Mouse (Mus musculus) lung, adult 2 months (tissue): ENCODE data around the gene Kif26b. TPM values are rescaled to one million over a fixed set of nuclear protein-coding genes. Genes with fewer than 3 reads are reported as not detected.

ENCODE experiments used
- DNase-seq: peaks from one replicate; pipeline ENCODE4 v3.0.0; 2022
- H3K4me1 ChIP-seq: fragments of 200-500 bp; 2 replicates; pipeline ENCODE4 v1.6.1; 2011; ENCODE audit warnings: low read length; ENCODE audit not compliant: control insufficient read depth, insufficient read depth
- H3K4me3 ChIP-seq: fragments of 200-500 bp; replicated peaks from 2 replicates; pipeline ENCODE3; 2011; ENCODE audit warnings: low read depth, mild to moderate bottlenecking, control low read depth, low read length; ENCODE audit errors: extremely low read depth
- CTCF ChIP-seq: fragments of 200-500 bp; IDR thresholded peaks from 2 replicates; pipeline ENCODE4 v1.5.1; 2011; ENCODE audit warnings: mild to moderate bottlenecking, low read length, control low read depth; ENCODE audit not compliant: insufficient read depth
- POLR2A ChIP-seq: fragments of 200-500 bp; IDR thresholded peaks from 2 replicates; pipeline ENCODE4 v1.6.1; 2011; ENCODE audit warnings: low read depth, mild to moderate bottlenecking, control low read depth, low read length, borderline replicate concordance; ENCODE audit errors: extremely low read depth
- WGBS: fragments of 180-500 bp; shearing (Covaris S2); methylation state at CpG from one replicate; pipeline ENCODE4 v1.1.7; 2018; 5-methylcytosine and 5-hydroxymethylcytosine counted together
- polyA plus RNA-seq: library from polyadenylated mRNA; depleted of rRNA; stranded (reverse); fragments of >200 nt; gene quantifications from 2 replicates; pipeline ENCODE4 v1.2.3, GENCODE M21; 2012; rRNA removed

Gene Kif26b
- polyA plus RNA-seq, 1 experiment = 3.6 TPM

DNA sequence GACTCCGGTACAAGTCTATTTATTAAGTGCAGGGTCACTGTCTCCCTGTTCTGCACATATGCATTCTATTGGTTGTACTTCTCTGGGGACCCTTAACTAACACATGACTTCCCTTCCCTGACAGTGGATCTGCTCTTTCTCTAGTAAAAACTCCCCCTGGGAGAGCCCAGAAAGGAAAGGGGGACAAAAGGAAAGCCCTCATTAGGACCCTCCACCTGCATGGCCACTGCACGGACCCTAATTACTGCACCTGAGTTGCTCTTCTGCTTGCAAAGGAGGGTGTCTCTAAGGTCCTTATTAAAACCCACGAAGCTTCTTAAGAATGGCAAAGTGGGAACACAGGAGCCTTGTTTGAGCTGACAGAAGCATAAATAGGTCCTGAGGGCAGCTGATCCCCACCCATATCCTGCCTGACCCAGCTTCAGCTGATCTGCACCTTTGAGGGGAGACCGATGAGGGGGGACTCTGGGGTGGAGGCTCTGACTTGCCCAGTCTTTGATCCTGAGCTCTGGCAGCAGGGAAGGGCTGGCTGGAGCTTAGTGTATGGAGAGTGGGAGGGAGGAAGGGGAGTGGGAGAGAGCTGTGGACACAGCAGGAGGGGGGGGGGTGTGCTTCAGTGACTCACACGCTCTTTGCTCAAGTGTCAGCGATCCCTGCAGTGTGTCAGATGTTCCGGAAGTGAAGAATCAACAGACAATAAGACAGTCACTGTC lies 413.5 kb downstream of the Kif26b start:
- Histone ChIP-seq H3K4me3 (no peak overlapping the region), H3K4me1 (no peaks in the 10 kb centered on the region)
- TF ChIP-seq POLR2A (no peak), CTCF (no peak)
- 37% methylated on average over 7 of the region's 7 CpGs for WGBS
- DNase-seq = no peak

DNA sequence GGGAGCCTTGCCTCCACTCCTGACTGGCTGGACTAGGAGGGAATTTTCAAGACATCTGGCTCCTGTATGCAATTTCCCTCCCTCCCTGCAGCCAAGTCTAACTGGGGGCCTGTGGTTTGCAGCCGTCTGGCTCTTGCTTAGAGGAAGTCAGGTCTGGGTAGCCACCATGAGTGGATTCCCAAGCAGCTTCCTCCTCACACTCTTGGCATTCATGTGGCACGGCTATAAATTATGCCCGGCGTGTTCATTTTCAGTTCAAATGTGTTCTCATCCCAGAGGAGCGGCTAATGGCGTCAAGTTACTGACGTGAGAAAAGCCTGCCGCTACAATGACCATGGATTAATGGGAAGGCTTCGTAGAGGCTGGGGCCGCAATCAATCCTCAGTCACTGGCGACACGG lies 424.0 kb downstream of the Kif26b start:
- 76% methylated on average over 12 of the region's 12 CpGs for WGBS
- Histone ChIP-seq H3K4me3 (no peak overlapping the region), H3K4me1 (no peaks in the 10 kb centered on the region)
- no peak for DNase-seq
- TF ChIP-seq POLR2A = no peak
- no peak for TF ChIP-seq CTCF

DNA sequence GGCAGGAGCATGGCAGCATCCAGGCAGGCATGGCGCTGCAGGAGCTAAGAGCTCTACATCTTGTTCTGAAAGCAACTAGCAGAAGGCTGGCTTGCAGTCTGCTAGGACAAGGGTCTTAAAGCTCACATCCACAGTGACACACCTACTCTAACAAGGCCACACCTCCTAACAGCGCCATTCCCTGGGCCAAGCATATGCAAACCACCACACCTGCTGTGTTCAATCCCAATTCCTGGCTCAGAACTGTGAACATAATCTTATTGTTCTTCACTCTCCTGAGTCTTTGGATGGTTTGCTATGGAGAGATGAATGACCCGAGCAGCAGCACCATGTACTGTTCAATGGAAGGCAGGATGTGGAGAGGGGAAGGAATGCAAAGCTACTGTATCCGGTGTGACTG lies 429.7 kb downstream of the Kif26b start:
- no peak for DNase-seq
- no peaks in the 10 kb centered on the region for H3K4me1 ChIP-seq
- 89% methylated on average over 4 of the region's 4 CpGs for WGBS
- TF ChIP-seq POLR2A (no peak), CTCF (no peak)
- no peak overlapping the region for H3K4me3 ChIP-seq

DNA sequence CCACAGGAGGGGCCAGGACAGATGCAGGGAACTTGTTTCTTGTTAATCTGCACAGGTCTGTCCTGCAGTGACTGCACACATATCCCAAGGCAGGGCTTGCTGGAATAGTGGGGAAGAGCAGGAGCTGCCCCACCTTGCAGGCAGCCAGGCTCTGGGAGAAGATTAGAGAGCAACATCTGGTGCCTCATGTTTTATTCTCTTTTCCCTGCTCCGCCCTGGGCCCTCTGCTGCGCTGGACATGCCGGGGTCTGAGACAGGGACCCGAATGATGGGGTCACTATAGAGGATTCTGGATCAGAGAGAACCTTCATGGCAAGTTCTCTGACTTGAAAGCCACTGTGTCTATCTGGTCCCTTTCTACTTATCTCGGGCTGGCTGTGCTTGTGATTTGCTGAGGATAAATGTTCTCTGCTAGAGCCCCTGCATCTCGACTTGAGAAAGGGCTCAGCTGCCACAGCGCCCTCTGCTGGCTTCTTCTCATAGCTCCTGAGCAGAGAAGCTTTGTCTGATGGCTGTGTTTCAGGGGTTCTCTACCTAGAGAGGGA lies 431.2 kb downstream of the Kif26b start:
- 51% methylated on average over 7 of the region's 7 CpGs for WGBS
- peak; percentile 37 for DNase-seq
- H3K4me3 ChIP-seq = no peak overlapping the region
- no peaks in the 10 kb centered on the region for H3K4me1 ChIP-seq
- no peak for TF ChIP-seq POLR2A
- peak; percentile 63 for TF ChIP-seq CTCF

DNA sequence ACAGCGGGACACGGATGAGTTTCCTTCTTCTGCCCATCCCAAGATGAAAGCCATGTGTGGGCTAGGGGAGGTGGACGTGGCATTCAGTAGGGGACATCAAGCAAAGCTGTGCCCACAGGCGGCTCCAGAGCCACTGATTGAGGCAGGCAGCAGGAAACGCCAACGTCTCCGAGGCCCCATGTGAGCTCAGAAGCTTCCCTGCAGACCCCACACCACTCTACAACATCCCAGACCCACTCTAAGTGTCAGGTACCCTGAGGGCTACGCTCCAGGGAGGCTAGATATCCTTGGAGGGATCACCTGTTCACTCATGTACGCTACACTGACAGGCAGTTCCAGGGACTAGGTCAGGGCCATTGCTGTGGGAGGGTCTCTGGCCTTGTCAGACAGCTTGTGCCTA lies 432.7 kb downstream of the Kif26b start:
- no peak for DNase-seq
- H3K4me3 ChIP-seq = no peak overlapping the region
- H3K4me1 ChIP-seq = no peaks in the 10 kb centered on the region
- TF ChIP-seq POLR2A (no peak), CTCF (no peak)
- WGBS = 89% methylated on average over 9 of the region's 9 CpGs

DNA sequence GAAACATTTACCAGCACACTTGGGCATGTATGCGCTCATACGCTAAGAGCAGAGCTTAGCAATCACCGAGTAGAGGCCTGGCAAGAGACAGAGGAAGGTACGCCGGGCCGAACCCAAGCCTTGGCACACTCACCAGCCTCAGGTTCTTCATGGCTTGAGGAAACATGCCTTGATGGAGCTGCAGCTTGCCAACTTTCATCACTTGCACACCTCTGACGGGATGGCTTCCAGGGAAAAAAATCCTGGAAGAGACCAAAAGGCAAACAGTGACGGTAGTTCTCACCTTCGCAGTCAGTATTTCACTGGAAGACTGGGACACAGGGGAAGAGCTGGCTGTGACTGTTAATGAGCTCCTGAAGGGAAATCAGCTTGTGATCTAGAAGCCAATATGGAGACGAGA lies 443.1 kb downstream of the Kif26b start:
- TF ChIP-seq CTCF (no peak), POLR2A (no peak)

DNA sequence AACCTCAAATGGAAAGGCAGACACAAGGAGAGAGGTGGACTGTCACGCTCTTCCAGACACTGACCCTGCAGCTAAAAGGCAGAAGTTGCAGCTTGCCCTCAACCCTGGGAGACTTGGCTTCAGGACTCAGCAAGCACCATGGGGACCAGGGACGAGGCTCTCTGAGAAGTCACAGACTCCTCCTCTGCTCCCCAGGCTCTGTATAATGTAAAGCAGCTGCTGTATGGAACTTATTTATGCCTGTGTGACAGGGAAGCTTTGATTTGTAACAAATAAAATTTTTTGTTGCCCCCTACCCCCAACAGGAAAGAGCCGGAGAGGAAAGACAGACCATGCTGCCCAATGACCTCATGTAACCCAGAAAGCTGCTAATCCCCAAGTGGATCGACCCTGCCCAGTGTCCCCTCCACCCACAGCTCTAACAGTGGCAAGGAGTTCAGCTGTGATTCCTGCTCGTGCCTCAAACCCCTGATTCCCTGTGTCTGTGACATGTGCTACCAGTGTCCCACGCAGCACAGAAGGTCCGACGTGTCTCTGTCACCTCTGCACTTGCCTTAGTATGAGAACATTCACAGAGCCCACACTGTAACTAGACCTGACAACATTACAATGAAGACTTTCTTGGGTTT lies 449.8 kb downstream of the Kif26b start:
- WGBS = 72% methylated on average over 8 of the region's 8 CpGs
- Histone ChIP-seq H3K4me3 (no peak overlapping the region), H3K4me1 (no peaks in the 10 kb centered on the region)
- no peak for TF ChIP-seq POLR2A
- no peak for TF ChIP-seq CTCF
- DNase-seq = no peak

More for the DNA sequence above, 443.1 kb downstream of the Kif26b start:
- WGBS = 93% methylated on average over 10 of the region's 10 CpGs
- Histone ChIP-seq H3K4me3 (no peak overlapping the region), H3K4me1 (no peaks in the 10 kb centered on the region)
- DNase-seq = no peak

DNA sequence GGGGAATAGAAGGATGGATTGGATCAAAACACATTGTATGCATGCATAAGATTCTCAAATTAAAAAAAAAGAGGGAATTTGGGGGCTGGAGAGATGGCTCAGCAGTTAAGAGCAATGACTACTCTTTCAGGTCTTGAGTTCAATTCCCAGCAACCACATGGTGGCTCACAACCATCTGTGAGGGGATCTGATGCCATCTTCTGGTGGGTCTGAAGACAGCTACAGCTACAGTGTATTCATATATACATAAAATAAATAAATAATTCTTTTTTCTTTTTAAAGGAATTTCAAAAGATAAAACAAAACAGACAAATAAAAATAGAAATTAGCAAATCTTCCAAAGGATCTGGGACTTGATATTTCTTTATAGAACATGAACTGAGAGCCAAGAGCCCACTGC lies 451.3 kb downstream of the Kif26b start:
- no peak for DNase-seq
- TF ChIP-seq POLR2A (no peak), CTCF (no peak)
- no peaks in the 10 kb centered on the region for H3K4me1 ChIP-seq
- H3K4me3 ChIP-seq = no peak overlapping the region

DNA sequence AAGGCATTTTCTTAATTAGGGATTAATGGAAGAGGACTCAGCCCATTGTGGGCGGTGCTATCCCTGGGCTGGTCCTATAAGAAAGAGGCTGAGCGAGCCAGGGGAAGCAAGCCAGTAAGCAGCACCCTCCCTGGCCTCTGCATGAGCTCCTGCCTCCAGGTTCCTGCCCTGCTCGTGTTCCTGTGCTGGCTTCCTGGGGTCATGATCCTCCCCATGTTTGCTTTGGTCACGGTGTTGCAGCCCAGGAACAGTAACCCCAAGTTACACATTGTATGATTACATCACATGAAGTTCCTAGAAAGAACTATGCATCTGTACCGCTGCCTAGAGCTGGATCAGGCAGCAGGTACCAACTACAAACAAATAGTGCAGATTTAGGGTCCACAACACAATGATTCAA lies 452.7 kb downstream of the Kif26b start:
- DNase-seq = no peak
- Histone ChIP-seq H3K4me3 (no peak overlapping the region), H3K4me1 (no peaks in the 10 kb centered on the region)
- TF ChIP-seq POLR2A (no peak), CTCF (no peak)
- 77% methylated on average over 5 of the region's 5 CpGs for WGBS

DNA sequence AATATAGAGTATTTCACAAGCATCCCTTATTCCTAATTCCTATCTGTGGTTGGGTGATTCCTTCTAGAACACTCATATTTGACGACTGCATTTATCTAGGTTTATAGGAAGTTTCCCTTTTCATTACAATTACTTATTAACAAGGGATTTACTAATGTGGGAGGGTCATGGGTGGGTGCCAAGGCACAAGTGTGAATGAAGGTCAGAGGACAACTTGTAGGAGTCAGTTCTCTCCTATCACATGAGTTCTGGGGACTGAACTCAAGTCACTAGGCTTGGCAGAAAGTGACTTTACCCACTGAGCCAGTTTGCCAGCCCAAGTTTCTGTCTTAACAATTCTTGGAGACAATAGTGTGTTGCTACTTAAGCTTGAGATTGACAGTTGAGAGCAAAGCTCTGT lies 459.3 kb downstream of the Kif26b start:
- WGBS = 55% methylated on average over 1 of the region's 1 CpGs

More for the DNA sequence above, 459.3 kb downstream of the Kif26b start:
- TF ChIP-seq CTCF (no peak), POLR2A (no peak)
- no peaks in the 10 kb centered on the region for H3K4me1 ChIP-seq
- no peak for DNase-seq
- no peak overlapping the region for H3K4me3 ChIP-seq

Other genes with a start within 250 kb of the Kif26b start
- gene Cox20, start 210.0 kb upstream of the Kif26b start, polyA plus RNA-seq = 7.3 and 12.4 TPM in 2 replicates
- 48.3 and 65.0 TPM in 2 replicates for gene Hnrnpu, start 191.3 kb upstream of the Kif26b start, polyA plus RNA-seq
- gene Efcab2, start 123.0 kb upstream of the Kif26b start, polyA plus RNA-seq = 0.38 and 0.82 TPM in 2 replicates